Mouse (Mus musculus) small intestine, adult 2 months (tissue): ENCODE data around the gene Gm13285.
"Not testable (repeated sequence)": the region's sequence is repeated elsewhere in the genome, so short reads cannot be mapped to it uniquely, and the experiment has no call there.

Experiments
- CTCF ChIP-seq: fragments of 200-500 bp; IDR thresholded peaks from 2 replicates; pipeline ENCODE4 v1.5.1; 2012; ENCODE audit warnings: low read depth, mild to moderate bottlenecking, control low read depth, inconsistent platforms, low read length, moderate library complexity, mixed read lengths; ENCODE audit not compliant: insufficient replicate concordance, insufficient read length; ENCODE audit errors: extremely low read depth
- POLR2A ChIP-seq: fragments of 200-500 bp; IDR thresholded peaks from 2 replicates; pipeline ENCODE4 v1.6.1; 2012; ENCODE audit warnings: low read depth, mild to moderate bottlenecking, control low read depth, inconsistent platforms, low read length, moderate library complexity

GRCm38 (mm10) chr4:88797097-88797496 lies 2.4 kb upstream of the Gm13285 start, which contains the start of gene Gm13279:
- TF ChIP-seq POLR2A, CTCF: not testable (repeated sequence)
